11 mouse cellular contexts compared by ENCODE assay signal in the genomic region with DNA sequence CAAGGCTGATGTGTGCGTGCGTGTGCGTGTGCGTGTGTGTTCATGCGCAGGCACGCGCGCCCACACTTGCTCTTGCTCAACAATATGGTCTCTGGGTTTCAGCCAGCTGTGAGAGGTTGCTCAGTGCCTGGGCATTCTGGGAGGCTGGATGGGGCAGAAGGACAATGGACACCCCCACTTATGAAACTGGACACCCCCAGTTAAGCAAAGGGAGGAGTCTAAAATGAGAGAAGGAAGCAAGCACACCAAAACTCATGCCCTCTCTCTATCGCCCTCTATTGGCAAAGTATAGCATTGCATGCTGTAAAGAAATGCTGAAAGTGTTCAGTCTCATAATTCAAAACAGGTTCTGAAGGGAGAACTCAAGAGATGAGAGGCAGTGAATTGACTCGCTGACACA. TPM values are rescaled to one million over a fixed set of nuclear protein-coding genes. Genes with fewer than 3 reads are reported as not detected.
DNase-seq lines count a peak whose midpoint lies in the region; ATAC-seq and TF ChIP-seq lines count a peak whose summit lies in the region.
"Had no signal": no experiment of that assay in that cellular context is flagged by ENCODE, and none has a peak within 500 bp of the region (broad histone marks: within the 10 kb centered on the region; RNA-seq: fewer than 3 reads in every experiment).

No protein-coding gene starts in this region.

- H3K4me1 ChIP-seq in kidney, adult 2 months (ENCODE audit: control insufficient read depth, insufficient read depth, low read length), result no peaks in the 10 kb centered on the region
- no peaks in the 10 kb centered on the region for H3K4me1 ChIP-seq in kidney, embryonic 14.5 days (ENCODE audit: control insufficient read depth, insufficient read depth, low read length)
- no peaks in the 10 kb centered on the region for H3K4me1 ChIP-seq in G1E (ENCODE audit: insufficient read depth, low read depth, low read length)

- no peak for TF ChIP-seq POLR2A in kidney, adult 2 months (IDR thresholded peaks at IDR 0.05; ENCODE audit: low read depth, low read length)

- H3K4me2 ChIP-seq in kidney, embryonic 14.5 days (replicated peaks; ENCODE audit: low read depth, low read length), result no peak overlapping the region
- H3K4me2 ChIP-seq: heart, embryonic 13.5 days had no signal

- intact Hi-C loops in heart, postnatal 25 days (cut with DNase I), result loop anchor here (2.0 kb wide), 2 partner anchors 77 to 299 kb away; no protein-coding TSS in a partner anchor

- WGBS in kidney, adult 2 months, result 82% methylated on average over 10 of the region's 10 CpGs
- WGBS in kidney, embryonic 14.5 days, result 81% methylated on average over 10 of the region's 10 CpGs

- no peak overlapping the region for H3K27ac ChIP-seq in kidney, adult 2 months (ENCODE audit: insufficient read depth, low read depth, low read length)
- no peak overlapping the region for H3K27ac ChIP-seq in kidney, embryonic 14.5 days (ENCODE audit: low read depth, low read length)
- H3K27ac ChIP-seq: heart, embryonic 13.5 days had no signal

- no peaks in the 10 kb centered on the region for H3K9me3 ChIP-seq in kidney, embryonic 14.5 days (ENCODE audit: control insufficient read depth, low read length)
- no peaks in the 10 kb centered on the region for H3K9me3 ChIP-seq in G1E (replicated peaks)
- H3K9me3 ChIP-seq: heart, embryonic 13.5 days had no signal

- no peaks in the 10 kb centered on the region for H3K36me3 ChIP-seq in kidney, adult 2 months (ENCODE audit: control insufficient read depth, insufficient read depth, low read length)
- no peaks in the 10 kb centered on the region for H3K36me3 ChIP-seq in kidney, embryonic 14.5 days (ENCODE audit: control insufficient read depth, insufficient read depth, low read length)
- H3K36me3 ChIP-seq in G1E (replicated peaks), result no peaks in the 10 kb centered on the region
- H3K36me3 ChIP-seq: heart, embryonic 13.5 days had no signal

- peak; percentile 36 for DNase-seq in kidney, adult 2 months
- peak; percentile 48 for DNase-seq in A20 (ENCODE audit: low read depth, low spot score)
- peak; percentile 9 for DNase-seq in G1E (ENCODE audit: low spot score)
- no peak for DNase-seq in spleen, postnatal 14 days (ENCODE audit: low spot score in 2 of 2)
- no peak for DNase-seq in right cerebral cortex, postnatal 10 days (ENCODE audit: low spot score in 2 of 2)
- no peak for DNase-seq in heart, postnatal 25 days (ENCODE audit: low spot score)
- DNase-seq: cerebellum, postnatal 36 days had no signal

- 0 out of 2 replicates have a peak, but pooled peaks cover 1% of the 10 kb centered on the region for H3K27me3 ChIP-seq in kidney, adult 2 months (replicated peaks; ENCODE audit: control insufficient read depth, insufficient read depth, low read length)
- H3K27me3 ChIP-seq in kidney, embryonic 14.5 days (ENCODE audit: control insufficient read depth, insufficient read depth, low read length), result no peaks in the 10 kb centered on the region
- H3K27me3 ChIP-seq in G1E (ENCODE audit: insufficient read depth, low read length), result no peaks in the 10 kb centered on the region

- H3K4me3 ChIP-seq in kidney, adult 2 months (ENCODE audit: insufficient read depth, low read depth, low read length), result no peak overlapping the region
- no peak overlapping the region for H3K4me3 ChIP-seq in kidney, embryonic 14.5 days (ENCODE audit: low read length)
- H3K4me3 ChIP-seq in G1E (ENCODE audit: low read depth, low read length), result no peak overlapping the region
- H3K4me3 ChIP-seq: heart, embryonic 13.5 days had no signal

- no peak overlapping the region for H3K9ac ChIP-seq in kidney, embryonic 14.5 days (ENCODE audit: low read depth, low read length)
- H3K9ac ChIP-seq: heart, embryonic 13.5 days had no signal

- TF ChIP-seq CTCF in kidney, adult 2 months (conservative IDR thresholded peaks at IDR 0.05; ENCODE audit: insufficient read depth, insufficient read length, low read depth, low read length), result 0 out of 2 replicates have a peak, but pooled peaks have one; percentile 13
- peak; percentile 84 for TF ChIP-seq CTCF in G1E (IDR thresholded peaks at IDR 0.05; ENCODE audit: low read depth, low read length)

- ATAC-seq in kidney, embryonic 14.5 days (ENCODE audit: low FRiP score, low TSS enrichment), result no peak
- ATAC-seq in G1E (ENCODE audit: extremely low read depth, insufficient number of reproducible peaks, low FRiP score, poor library complexity, severe bottlenecking), result no peak
- peak; percentile 46 for ATAC-seq in erythroblast, adult 5-6 weeks (replicated peaks; ENCODE audit: low FRiP score, poor library complexity, severe bottlenecking)

RNA-seq across cellular contexts. Expression of a gene that starts 35.9 kb away (rescaled TPM):
- 241 and 309 TPM in 2 replicates for polyA plus RNA-seq in kidney, adult 2 months (2012; rRNA removed)
- 0.89 and 1.4 TPM in 2 replicates for polyA plus RNA-seq in kidney, embryonic 14.5 days (2014; fragmentation: Nextera tagmentation; extraction: Ambion mirVana)
- total RNA-seq in G1E (2014; fragmentation: Nextera tagmentation) (not detected in 2 replicates), G1E (2017) (not detected in 2 replicates)
- not detected in 2 replicates for polyA plus RNA-seq in G1E (2012)
- 2.9 TPM in 1 of 2 replicates, not detected in the other for total RNA-seq in erythroblast, adult 5-6 weeks (2015; ENCODE audit: low replicate concordance)
- not detected in 2 replicates for total RNA-seq in erythroblast, adult 5-6 weeks (2017; ENCODE audit: low replicate concordance)
- total RNA-seq in heart, postnatal 25 days (2021), result 1 to 10 TPM; 1.8 to 2.0 TPM
- total RNA-seq: neutrophil, adult 5-6 weeks had no signal

Comparison
In these comparisons a context has a peak if more than half of its experiments do, and no peak if none do; other contexts are left out.
1. DNase-seq: peak in kidney, adult 2 months (single experiment), A20 (single experiment) and G1E (single experiment); none in spleen, postnatal 14 days (0 of 2), right cerebral cortex, postnatal 10 days (0 of 2) and heart, postnatal 25 days (single experiment).